Mouse (Mus musculus) lung, postnatal 36 days (tissue): Measurements from ENCODE around the gene Nup93.

ENCODE experiments used
- DNase-seq: peaks from one replicate; pipeline ENCODE4 v3.0.0; 2022; ENCODE audit warnings: mixed read lengths

Gene Nup93

GRCm38 (mm10) chr8:94323041-94323440 is 108.7 kb downstream of the Nup93 start:
- DNase-seq = no peak

DNA sequence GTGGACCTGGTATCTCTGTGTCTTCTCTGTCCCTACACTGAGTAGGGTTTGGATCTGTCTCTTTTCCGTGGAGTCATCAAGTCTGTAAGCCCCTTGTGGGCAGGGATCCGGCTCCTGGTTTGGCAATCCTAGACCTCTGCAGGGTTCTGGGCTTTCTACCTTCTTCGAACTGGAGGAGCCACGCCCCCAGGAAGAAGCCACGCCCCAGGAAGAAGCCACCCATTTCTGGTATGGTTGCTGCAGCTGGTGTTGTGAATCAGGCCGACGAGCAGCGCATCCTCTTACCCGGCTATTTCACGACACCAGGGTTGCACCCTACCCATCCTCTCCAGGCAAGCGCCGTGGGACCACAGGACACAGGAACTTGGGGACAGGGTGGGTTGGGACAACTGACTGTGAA is 109.7 kb downstream of the Nup93 start:
- no peak for DNase-seq

GRCm38 (mm10) chr8:94326016-94326415 is 111.7 kb downstream of the Nup93 start:
- DNase-seq = no peak

GRCm38 (mm10) chr8:94328932-94329728 is 114.8 kb downstream of the Nup93 start, which contains the start of gene Slc12a3:
Gene Slc12a3, plus strand, starts transcription at chr8:94329201.
- no peak for DNase-seq

- DNase-seq = peak; percentile 81
Measured at GRCm38 (mm10) chr8:94330733-94331132, 116.4 kb downstream of the Nup93 start.

GRCm38 (mm10) chr8:94333345-94333744 is 119.0 kb downstream of the Nup93 start:
- DNase-seq = peak; percentile 59

GRCm38 (mm10) chr8:94337559-94337958 is 123.2 kb downstream of the Nup93 start:
- DNase-seq = no peak

DNA sequence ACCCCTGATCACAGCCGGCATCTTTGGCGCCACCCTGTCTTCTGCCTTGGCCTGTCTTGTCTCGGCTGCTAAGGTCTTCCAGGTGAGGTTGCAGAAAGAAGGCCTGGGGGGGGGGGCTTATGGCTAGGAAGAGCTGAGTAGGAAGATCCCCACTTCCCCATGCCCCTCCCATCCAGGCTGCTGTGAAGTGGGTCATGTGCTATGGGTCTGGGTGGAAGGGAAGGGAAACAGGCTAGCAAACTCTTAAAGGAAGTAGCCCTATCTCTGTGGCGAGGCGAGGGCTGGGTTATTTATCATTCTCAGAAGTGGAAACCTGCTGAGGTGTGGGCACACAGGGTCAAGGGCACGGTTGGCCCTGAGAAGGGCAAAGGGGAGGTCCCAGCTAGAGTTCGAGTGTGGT is 126.4 kb downstream of the Nup93 start:
- DNase-seq = peak; percentile 28

- no peak for DNase-seq
Measured at GRCm38 (mm10) chr8:94342691-94343090, 128.3 kb downstream of the Nup93 start.

- DNase-seq = peak; percentile 95
Measured at GRCm38 (mm10) chr8:94343290-94343689, 128.9 kb downstream of the Nup93 start.

DNA sequence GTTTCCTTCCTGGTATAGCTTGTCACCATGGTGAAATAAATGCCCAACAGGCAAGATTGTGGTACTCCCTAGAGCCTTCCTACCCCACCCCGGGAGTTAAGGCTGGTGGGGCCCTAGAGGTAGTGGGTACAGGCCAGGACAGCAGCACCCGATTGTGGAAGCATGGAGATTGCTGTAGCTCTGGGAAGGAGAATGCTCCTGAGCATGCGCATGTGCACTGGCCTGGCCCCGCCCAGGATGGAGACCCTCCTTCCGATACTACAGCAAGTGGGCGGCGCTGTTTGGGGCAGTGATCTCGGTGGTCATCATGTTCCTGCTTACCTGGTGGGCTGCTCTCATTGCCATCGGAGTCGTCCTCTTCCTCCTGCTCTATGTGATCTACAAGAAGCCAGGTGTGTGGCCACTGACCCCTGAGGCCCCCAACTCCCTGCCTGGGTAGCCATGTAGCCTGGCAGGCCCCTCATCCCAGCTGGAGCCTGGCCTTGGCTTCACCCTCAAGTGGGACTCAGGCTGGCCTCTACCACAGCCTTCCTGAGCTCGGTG is 129.5 kb downstream of the Nup93 start:
- no peak for DNase-seq

DNA sequence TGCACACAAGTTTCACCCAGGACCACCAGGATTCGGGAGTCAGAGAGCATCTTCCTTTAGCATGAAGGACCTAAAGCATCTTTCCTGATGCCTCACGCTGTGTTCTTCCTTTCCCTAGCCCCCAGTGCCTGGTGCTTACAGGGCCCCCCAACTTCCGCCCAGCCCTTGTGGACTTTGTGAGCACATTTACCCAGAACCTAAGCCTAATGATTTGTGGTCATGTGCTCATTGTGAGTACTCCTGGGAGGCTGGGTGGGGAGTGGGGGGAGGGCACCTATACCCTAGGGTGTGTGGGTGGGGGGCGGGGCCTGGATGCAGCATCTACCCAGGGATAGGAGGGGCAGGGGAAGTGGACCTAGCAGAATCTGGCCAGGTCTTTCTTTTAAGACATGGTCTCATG is 131.3 kb downstream of the Nup93 start:
- DNase-seq = no peak

DNA sequence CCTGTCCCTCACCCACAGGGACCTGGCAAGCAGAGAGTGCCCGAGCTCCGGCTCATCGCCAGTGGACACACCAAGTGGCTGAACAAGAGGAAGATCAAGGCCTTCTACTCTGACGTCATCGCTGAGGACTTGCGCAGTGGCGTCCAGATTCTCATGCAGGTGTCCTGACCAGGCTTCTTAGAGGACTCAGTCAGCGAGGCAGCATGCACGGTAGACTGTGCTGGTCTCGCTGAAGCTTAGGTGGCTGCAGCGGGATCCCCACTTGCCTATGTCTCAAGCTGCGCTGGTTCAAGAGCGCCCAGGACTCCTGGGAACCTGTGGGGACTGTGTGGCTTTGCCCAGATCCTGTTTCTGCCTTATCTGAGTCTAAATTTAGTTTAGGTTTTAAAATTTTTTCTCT is 131.9 kb downstream of the Nup93 start:
- no peak for DNase-seq

DNA sequence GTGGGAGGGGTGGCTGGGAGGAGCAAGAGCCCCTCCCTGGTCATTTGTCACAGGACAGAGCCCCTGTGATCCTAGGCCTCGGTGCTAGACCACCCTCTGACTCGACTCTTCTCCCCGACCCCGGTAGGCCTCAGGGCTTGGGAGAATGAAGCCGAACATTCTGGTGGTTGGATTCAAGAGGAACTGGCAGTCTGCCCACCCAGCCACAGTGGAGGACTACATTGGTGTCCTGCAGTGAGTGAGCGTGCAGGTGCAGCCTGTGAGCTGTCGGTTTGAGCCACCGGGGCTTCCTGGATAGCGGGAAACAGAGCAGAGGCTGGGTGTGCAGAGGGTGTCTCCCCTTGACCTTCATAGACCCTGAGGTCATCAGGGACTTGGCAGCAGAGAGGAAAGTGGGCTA is 134.1 kb downstream of the Nup93 start:
- DNase-seq = peak; percentile 76

GRCm38 (mm10) chr8:94354069-94354531 is 139.7 kb downstream of the Nup93 start:
- DNase-seq = peak; percentile 77

DNA sequence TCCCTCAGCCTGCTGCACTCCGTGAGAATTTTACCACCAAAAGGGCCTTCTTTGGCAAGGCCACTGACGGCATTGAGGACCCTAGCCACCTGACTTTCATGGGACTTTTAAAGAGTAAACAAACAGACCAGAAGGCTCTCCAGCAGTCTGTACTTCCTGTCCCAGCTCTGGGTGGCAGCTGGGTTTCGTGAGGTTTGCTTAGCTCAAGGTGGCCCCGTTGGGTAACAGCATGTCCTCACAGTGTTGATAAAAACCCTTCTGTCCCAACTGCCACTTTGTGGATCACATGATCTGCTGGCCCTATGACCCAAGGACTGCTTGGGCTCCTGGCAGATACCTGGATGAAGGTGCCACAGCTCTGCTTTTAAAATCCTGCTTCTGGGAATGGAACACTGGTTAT is 140.2 kb downstream of the Nup93 start:
- peak; percentile 87 for DNase-seq

DNA sequence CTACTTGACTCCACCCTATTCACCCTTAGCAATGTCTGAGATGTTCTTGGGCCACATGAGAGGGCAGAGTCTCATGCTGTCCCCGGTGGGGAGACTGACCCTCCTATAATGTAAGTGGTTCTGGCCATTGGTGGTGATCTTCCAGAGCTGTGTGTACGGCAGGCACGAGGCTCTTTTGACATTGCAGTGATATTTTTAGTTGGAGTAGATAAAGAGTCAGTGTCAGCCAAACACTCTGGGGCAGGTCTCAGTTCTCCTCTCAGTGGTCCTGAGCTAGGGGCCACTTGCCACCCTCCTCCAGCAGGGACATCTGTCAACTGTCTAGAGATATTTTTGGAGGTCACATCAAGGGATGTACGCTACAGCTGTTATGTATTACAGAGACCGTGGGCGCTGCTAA is 142.9 kb downstream of the Nup93 start:
- DNase-seq = no peak

- peak; percentile 94 for DNase-seq
Measured at GRCm38 (mm10) chr8:94358541-94358940, 144.2 kb downstream of the Nup93 start.

- no peak for DNase-seq
Measured at GRCm38 (mm10) chr8:94361774-94362431, 147.5 kb downstream of the Nup93 start.

- DNase-seq = peak; percentile 76
Measured at GRCm38 (mm10) chr8:94362607-94363239, 148.4 kb downstream of the Nup93 start.

GRCm38 (mm10) chr8:94363288-94363688 is 148.9 kb downstream of the Nup93 start:
- peak; percentile 94 for DNase-seq

- peak; percentile 91 for DNase-seq
Measured at GRCm38 (mm10) chr8:94363906-94364305, 149.5 kb downstream of the Nup93 start.

- no peak for DNase-seq
Measured at GRCm38 (mm10) chr8:94364686-94365312, 150.4 kb downstream of the Nup93 start.
